Mouse (Mus musculus): ENCODE measurements around the gene Foxn3.

The Foxn3 gene

DNA sequence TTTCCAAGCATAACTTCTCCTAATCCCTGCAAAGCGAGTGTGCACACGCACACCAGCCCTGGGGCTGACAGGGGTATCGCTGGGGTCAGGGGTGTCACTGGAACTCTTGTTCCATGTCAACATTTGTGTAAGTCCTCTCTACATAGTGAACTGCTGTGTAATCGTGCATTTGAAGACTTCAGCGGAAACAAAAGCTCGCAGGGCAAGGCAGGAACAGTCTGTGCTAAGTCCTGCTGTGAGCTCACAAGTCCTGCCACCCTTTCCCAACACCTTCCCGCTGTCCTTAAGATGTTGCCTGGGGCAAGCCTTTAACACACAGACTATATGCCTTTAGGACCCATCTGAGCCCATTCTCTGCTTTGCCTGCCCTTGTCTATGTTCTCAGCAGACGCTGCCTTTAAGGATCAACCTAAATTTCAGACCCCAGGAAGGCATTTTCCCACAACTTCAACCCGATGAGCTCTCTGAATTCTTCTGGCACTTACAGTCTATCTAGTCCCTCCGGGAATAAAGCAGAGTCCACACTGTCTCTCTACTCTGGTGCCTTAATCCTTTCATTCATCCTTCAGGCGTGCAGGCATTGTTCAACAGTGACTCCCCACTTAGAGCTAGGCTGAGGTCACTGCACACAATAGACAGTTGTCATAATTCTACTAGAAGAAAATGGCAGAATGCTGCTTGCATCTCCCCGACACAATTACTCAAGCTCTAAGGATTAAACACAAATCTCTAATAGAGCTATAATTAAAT, 264.4 kb downstream of the Foxn3 start:
- no peak for DNase-seq (ENCODE audit: low spot score in 2 of 2)

DNA sequence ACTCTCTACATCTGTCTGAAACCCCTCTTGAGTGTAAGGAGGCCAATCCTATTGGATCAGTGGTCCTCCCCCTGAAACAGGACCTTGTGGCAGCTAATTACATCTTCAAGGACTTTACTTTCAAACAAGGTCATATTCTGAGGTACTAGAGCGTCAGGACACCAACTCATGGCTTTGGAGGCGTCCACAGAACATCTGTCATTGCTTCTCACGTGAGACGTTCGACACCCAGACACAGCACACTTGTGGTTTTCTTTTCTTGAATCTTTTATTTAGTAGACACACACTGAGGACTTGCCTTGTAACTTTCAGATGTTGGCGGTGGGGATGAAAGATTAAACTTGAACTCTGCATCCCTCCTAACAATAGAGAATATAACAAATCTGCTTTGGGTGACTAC, 265.1 kb downstream of the Foxn3 start:
- DNase-seq (ENCODE audit: low spot score in 2 of 2): no peak

DNA sequence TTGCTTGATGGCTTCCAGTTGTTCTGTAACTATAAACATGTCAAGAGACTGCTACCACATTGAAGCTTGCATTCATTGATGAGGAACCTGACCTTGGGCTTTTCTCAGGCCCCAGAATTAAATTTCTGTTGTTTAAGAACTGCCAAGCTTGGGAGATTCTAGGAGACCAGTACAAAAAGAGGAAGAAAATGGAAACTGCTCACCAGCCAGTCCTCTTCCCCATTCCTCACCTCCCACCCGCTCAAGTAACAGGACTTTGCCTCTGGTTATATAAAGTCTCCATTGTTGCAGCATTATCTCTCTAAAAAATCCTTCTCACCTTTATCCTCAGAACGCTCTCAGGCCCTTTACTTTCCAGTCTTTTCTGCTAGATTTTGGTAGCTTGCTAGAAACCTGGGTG, 265.6 kb downstream of the Foxn3 start:
- no peak for DNase-seq (ENCODE audit: low spot score in 2 of 2)

DNA sequence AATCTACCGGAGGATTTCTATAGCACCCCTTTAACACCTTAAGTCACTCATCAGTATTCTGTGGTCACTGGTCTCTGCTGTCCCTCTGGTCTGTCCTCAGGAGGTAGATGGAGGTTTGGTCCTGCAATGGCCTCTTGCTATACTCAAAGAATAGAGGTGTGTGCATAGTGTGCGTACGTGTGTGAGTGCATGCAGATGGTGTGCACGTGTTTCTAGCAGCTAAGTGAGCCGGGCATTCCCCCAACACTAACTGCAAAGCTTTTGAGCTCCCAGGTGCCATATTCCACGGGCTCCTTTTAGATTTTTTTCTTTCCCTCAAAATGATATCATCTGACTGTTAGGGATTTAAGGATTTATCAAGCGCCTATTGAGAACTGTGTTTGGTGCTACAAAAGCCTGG, 269.9 kb downstream of the Foxn3 start:
- DNase-seq (ENCODE audit: low spot score in 2 of 2): no peak

DNA sequence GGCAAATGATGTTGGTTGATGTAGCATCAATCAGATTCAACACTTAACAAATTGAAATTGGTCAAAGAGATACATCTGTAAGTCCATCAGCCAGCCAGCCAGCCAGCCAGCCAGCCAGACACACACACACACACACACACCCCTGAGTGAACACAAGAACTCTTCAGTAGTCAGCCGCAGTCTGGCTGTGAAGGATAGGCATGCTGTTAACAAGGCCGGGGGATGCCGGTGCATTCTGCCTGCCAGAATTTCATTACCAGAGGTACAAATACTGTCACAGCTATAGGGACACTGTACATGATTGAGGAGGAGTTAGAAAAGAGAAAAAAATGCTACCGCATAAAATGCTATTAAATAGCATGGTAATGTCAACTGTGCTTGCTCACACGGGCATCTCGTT, 271.2 kb downstream of the Foxn3 start:
- DNase-seq (ENCODE audit: low spot score in 2 of 2): no peak

DNA sequence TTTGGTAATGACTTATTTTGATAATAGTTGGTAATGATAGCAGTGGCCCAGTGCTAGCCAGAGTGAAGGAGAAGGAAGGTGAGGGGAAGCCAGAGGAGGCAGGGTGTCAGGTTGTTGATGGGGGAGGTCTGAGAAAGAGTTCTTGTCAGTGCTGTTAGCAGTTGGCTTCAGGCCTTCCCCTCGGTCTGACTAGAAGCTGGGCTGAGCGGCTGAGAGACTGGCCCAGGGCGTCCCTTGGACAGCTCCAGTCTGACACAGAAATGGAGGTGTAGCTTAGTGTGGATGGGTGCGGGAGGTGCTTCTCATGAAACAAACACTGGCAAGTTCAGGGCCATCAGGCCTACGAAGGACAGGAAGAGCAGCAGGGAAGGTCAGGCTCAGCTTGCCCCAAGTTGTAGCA, 276.3 kb downstream of the Foxn3 start:
- no peak for DNase-seq (ENCODE audit: low spot score in 2 of 2)

DNA sequence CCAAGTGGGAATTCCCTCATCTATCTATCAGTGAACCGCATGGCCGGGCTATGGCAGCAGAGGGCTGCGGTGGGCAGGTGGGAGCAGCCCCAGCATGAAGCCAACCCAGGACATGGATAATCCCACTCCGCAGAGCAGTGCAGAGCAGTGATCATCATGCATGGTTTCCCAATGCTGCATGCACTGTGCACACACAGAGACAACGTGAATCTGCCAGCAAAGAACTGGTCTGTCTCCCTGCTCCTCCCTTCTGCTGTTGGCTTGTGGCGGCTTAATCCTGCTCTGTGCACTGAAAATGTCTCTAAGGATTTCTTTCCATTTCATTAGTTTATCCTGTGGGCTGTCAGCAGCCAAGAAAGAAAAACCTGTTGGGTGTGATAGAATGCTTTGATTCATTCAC, 276.7 kb downstream of the Foxn3 start:
- DNase-seq (ENCODE audit: low spot score in 2 of 2): no peak

DNA sequence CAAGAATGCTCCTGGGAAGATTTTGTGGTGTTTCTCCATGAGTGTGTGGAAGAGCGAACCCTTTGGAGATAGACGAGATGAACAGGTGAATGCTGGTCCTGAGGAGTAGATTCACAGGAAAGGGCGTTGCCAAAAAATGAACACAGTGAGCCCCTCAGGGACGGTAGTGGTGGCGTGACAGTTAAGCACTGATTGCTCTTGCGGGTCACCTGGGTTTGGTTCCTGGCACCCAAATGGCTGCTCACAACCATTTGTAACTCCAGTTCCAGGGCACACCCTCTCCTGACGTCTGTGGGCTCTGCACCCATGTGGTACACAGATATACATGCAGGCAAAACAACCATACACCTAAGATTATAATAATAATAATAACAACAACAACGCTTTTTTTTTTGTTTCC, 277.7 kb downstream of the Foxn3 start:
- no peak for DNase-seq (ENCODE audit: low spot score in 2 of 2)

DNA sequence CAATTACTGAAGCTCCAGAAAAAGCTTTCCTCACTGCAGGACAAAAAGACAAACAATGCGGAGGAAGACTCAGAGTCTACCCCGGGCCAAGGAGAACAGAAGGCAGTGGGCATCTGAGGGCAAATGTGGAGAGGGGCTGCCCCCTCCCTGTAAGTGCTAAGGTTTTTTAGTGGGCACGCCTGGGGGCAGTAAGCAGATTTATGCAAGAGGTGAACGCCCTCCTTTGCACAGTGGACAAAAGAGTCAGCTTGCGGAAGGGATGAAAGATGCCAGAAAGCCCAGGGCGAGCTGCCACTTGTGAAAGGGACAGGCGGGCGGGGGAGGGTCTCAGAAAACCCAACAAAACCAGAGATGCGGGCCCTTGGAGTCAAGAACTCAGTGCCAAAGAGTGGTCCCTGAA, 278.2 kb downstream of the Foxn3 start:
- DNase-seq (ENCODE audit: low spot score in 2 of 2): no peak

DNA sequence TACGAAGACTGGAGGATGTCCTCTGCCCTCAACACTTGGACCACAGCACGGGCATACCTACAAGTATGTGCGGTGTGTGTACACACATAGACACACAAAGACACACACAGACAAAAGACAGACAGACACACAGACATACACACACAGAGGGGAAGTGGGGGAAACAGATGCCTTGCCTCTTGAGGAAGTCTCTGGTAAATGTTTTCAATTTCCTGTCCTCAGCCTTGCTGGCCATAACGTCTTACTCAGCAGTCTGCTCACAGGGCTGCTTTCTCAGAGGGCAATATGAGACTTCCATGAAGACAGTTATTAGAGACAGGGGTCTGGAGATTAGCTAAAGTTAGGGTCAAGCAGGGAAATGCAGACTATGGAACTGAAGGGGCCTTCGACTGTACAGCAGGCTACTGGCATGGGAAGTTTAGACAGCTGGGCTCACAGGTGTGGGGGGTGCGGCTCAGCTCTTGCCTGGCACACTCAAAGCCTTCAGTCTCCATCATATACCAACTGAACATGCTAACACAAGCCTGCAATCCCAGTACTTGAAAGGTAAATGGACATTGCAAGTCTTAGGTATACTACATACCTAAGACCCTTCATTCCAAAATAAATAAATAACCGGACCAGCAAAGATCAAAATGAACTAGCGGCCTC, 278.8 kb downstream of the Foxn3 start:
- DNase-seq (ENCODE audit: low spot score in 2 of 2): no peak

DNA sequence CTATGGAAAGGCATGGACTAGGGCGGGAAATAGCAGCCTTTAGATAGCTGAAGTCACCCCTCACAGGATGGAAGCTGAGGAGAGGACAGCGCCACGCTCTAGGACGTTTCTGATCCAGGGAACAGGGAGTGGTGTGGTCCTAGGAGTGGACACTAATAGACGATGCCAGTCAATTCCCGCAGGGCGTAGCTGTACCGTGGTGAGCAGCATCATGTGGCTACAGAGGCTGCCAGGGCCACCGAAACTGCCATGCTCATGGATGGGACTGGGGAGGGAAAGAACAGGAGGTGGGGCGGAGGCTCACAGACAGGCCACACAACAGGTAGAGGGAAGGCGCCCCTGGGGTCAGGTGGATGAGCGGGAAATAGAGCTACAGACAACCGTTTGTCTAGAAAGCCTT, 282.6 kb downstream of the Foxn3 start:
- DNase-seq (ENCODE audit: low spot score in 2 of 2): no peak

DNA sequence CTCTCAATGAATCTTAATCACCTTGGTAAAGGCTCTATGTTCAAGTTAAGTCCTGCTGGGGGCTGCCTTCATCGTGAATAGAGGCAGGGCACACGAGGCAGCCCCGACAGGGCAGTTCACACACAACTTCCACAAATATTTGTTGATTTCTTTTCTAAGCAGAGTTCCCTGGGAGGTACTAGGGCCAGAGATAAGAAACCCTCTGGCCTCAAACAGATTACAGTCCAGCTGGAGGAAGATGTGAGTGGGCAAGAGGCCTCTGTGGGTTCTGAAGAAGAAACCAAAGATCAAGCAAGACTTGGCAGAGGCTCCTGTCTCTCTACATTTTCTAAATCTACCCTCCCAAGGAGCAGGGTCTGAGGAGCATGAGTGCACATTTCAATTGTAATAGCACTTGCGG, 283.1 kb downstream of the Foxn3 start:
- no peak for DNase-seq (ENCODE audit: low spot score in 2 of 2)

DNA sequence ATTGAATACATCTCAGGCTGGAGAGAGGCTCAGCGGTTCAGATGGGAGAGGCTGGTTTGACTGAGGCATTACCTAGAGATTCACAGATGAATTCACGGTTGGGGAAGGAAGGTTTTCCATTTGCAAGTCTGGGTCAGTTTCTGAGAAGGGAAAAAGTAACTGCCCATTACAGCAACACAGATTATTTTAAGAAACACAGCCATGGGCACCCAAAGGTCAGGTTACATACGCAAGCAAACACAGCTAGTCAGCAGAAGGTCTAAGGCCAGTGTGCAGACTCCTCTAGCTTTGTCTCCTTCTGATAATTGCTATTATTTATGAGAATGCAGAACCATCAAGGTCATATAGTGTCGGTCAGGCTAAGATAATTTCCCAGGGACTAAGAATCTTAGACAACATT, 284.0 kb downstream of the Foxn3 start:
- no peak for DNase-seq (ENCODE audit: low spot score in 2 of 2)

DNA sequence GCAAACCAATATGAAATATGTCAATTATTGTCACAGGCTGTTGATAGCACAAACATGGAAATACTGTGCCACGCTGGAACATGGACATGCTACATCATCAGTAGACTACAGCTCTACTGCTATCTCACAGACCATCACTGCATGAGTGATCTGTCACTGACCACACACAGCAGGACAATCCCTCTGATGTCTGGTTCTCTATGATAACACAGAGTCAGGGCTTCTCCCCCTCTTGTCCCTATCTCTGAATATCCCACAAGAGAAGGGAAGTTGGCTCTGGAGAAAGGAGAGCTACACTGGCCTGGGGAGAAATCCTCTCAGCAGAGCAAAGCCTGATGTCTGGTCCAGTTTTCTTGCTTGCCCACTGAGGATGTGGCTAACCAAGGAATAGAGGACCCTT, 288.8 kb downstream of the Foxn3 start:
- DNase-seq (ENCODE audit: low spot score in 2 of 2): no peak

DNA sequence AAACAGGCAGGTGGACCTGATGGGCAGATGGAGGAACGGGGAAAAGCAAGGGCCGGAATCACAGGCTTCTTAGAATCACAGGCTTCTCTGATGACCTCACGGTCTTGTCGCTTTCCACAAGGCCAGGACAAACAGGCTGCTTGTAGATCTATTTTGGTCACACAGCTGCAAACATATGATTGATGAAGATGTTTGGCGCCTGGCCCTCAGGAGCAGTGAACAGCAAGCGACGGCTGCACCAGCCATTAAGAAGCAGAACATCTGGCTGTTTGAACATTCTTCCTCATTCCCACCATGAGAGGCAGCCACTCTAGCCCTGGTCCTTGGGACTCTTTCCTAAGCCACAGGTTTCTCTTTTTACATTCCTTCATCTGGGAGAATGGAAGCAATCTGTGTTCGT, 294.0 kb downstream of the Foxn3 start:
- DNase-seq (ENCODE audit: low spot score in 2 of 2): no peak

DNA sequence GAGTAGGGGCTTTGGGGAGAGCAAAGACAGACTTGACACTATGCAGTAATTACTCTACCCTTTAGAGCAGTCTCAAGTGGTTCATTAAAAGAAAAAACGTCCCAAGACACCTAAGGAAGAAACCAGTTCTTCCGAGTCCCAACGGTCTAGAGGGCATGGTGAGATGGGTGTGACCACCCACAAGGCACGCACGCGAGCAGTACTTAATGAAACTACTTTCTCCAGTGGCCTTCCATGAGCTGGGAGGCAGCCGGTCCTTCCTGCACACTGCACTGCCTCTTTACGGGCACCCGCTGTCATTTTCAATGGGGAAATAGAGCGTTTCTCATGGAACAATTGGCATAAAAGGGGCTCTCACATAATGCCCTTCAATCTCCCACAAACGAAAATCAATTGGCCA, 294.4 kb downstream of the Foxn3 start:
- DNase-seq (ENCODE audit: low spot score in 2 of 2): no peak

DNA sequence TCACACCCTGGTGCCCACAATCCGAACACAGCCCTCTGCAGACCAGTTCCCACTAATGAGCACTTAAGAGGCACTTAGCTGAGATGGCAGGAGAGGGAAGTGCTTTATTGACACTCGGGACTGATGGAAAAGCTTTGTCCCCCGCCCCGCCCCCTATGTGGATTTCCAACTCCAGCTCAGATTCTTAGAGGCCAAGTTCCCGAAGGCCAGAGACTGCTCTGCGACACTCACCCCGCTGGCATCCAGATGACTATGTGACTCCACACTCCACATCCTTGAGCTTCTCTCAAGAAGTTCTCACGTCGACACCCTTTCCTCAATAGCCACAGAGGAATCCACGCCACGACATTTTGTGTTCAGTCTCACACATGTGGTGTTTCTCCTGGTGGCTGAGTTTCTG, 295.6 kb downstream of the Foxn3 start:
- no peak for DNase-seq (ENCODE audit: low spot score in 2 of 2)

DNA sequence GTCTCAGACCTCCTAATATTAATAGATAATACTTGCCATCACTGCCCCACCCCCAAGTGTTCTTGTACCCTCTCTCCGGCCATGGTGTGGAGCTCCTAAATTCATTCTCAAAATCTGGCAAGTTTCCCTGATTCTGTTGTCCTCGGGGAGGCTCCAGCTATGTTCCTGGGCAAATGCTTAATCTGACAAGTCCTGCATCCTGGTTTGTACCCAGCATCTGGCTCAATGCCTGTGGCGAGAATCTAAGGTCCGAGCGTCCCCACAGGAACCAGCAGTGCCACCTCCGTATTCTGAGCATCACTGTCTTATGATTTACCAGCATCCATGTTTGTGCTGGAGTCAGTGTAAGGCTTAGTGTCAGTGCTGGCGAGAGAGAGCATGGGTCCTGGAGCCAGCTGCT, 296.9 kb downstream of the Foxn3 start:
- DNase-seq (ENCODE audit: low spot score in 2 of 2): no peak

DNA sequence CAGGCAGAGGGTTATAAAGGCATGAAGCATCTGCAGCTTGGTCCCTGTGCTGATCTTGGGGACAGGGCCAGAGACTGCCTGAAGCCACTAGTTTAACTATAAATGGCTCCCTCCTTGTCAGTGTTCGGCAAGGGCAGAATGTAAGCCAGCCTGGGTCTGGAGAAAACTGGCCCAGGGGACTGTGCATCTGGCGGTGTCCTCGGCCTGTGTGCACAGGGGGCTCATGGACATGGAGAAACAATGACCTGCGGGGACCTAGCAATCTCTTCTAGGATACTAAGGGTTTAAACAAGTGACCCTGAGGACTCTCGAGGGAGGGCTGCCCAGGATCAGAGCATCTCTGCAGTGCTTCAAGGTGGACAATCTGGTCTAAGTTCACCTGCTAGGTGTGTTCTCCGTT, 297.6 kb downstream of the Foxn3 start:
- no peak for DNase-seq (ENCODE audit: low spot score in 2 of 2)

DNA sequence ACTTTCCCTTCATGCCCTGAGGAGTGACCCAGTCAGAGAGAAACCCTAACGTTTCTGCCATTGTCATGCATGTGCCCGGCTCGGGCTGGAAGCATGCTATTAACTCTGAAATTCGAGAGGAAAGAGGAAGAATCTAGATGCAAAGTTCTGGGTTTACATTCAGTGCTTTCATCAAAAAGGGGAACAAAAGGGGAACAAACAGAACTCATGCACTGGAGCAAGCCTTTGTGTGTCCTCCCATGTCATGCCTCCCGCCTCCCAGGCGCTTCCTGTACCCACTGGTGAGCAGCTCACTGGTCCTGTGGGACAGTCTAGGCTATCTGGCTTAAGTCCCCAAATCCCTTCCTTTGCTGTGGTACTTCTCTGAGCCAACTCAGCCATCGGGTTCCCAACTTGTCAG, 299.0 kb downstream of the Foxn3 start:
- DNase-seq (ENCODE audit: low spot score in 2 of 2): no peak

DNA sequence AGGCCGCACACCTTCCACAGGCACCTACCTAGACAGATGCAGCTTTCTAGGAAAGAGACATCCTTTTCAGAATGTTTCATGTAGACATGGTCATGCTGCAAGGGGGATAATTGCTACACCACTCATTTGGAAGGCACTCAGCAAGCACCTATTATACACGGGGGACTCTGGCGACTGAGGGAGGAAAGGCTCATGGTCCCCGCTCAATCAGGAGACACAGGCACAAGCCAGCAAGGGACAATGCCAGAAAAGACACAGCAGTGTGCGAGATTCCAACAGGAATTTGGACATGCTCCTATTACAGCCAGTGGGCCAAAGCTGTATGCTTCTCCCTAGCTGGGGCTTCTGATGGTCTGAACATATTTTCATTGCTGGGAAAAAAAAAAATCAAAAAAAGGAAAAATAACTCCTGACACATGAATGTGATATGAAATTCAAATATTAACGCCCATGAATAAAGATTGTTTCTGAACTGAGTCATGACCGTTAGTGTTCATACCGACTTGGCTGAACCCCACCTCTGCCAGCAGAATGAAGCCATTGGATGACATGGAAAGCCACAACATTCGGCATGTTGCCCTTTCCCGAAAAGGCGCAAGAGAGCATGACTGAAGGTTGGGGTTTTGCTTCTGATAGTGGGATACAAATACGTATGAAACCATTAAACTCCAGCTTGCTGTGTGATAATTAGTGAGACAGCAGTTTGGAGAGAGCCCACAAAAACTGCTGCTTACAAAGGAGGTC, 299.6 kb downstream of the Foxn3 start:
- DNase-seq (ENCODE audit: low spot score in 2 of 2): no peak

DNA sequence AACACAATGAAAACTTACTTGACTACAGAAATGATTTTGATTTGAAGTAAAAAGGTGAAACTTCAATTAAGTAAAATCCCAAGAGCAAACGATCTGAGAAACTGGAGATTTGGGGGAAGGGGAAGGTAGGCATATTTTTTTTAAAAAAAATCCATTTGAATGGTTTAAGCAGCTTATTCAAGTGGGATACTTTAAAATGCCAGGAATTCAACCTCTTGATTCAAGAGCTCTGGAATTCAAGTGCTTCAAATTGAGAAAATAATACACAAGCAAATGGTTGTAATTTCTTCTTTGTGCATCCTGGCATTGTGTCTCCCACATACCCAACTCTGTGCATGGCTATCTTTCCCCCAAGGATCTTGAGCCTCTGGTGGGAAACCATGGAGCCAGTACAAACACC, 300.5 kb downstream of the Foxn3 start:
- DNase-seq (ENCODE audit: low spot score in 2 of 2): no peak

DNA sequence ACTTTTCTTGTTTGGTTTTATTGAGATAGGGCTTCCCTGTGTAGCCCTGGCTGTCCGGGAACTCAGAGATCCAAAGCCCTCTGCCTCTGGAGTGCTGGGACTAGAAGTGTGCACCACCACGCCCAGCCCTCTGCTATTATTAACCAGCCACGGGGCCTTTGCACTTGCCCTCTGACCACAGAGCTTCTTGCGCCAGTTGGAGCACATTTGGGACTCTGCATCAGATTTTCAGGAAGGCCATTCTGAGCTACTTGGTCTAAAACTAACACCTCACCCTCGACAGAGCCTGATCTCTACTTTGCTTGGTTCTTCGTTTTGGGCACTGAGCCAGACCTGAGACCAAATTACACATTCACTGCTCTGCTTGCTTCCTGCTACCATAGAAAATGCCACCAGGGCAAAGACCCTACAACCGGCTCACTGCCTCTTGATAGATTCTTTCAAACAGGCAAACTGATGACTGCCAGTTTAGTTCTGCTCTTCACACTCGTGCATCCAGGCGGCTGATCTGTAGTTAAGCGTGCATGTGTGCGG, 301.2 kb downstream of the Foxn3 start:
- no peak for DNase-seq (ENCODE audit: low spot score in 2 of 2)

Measured in right cerebral cortex, postnatal 36 days (tissue).